Mouse (Mus musculus): ENCODE data around the gene Filip1. TPM values are rescaled to one million over a fixed set of nuclear protein-coding genes. Genes with fewer than 3 reads are reported as not detected.

The Filip1 gene
- polyA plus RNA-seq, 1 experiment from 2014 or later: 4.0 TPM

DNA sequence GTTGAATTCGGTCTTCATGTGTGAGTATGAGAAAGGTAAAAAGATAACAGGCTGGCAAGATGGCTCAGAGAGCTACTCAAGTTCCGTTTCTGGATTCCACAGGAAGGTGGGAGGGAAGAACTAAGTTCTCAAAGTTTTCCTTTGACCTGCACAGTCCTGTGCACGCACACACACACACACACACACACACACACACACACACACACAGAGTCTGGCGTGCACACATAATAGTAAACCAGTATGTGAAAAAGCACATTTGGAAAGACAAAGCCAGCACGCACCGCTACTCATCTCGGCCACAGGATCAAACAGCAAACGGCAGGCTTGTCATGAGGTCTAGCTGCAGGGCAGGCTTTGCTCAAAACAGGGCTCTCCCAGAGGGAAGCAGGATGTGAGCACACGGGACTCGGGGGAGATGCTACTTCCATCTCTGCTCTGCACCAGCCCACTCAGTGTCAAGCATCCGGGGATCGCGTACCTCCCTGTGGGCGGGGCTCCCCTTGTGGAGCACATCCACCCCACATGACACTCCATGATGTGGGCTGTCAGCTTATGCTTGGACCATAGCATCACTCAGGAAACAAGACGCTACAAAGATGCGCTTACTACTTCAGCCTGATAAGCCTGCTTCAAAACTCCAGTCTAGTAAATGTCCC lies 50.9 kb downstream of the Filip1 start:
- 53% methylated on average over 16 of the region's 16 CpGs for WGBS
- Histone ChIP-seq H3K4me1 (ENCODE audit: control insufficient read depth, insufficient read depth, low read length) (no peaks in the 10 kb centered on the region), H3K4me3 (ENCODE audit: low read depth, low read length) (peak overlapping the region; percentile 33), H3K4me2 (ENCODE audit: low read length) (peak overlapping the region; percentile 55), H3K27me3 (ENCODE audit: control insufficient read depth, insufficient read depth, low read depth, low read length) (no peaks in the 10 kb centered on the region), H3K36me3 (ENCODE audit: control insufficient read depth, insufficient read depth, low read length) (no peaks in the 10 kb centered on the region), H3K27ac (ENCODE audit: low read length) (peak overlapping the region; percentile 63; the same call in 1 of the 2 replicates), H3K9me3 (replicated peaks; ENCODE audit: control insufficient read depth, low read length, poor library complexity, severe bottlenecking) (no peaks in the 10 kb centered on the region), H3K9ac (ENCODE audit: low read depth, low read length) (peak overlapping the region; percentile 46)
- peak; percentile 96 for ATAC-seq

DNA sequence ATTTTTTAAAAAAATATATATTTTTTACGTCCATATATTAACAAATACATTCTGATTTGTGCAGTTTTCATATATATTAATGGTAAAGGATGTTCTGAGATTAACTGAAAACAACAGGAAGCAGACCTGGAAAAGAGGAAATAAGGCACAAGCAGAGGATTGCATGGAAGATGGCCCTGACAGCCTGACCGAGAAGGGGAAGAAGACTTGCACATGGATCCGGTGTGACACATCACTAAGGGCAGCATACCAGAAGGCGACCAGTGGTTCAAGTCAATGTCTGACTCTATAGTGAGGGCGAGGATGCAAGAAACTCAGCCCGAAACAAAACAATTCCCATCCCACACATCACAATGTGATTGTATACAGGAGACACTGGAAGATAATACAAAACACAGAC lies 52.2 kb downstream of the Filip1 start:
- Histone ChIP-seq H3K9ac (ENCODE audit: low read depth, low read length) (no peak overlapping the region), H3K36me3 (ENCODE audit: control insufficient read depth, insufficient read depth, low read length) (no peaks in the 10 kb centered on the region), H3K4me2 (ENCODE audit: low read length) (no peak overlapping the region), H3K9me3 (replicated peaks; ENCODE audit: control insufficient read depth, low read length, poor library complexity, severe bottlenecking) (no peaks in the 10 kb centered on the region), H3K27ac (ENCODE audit: low read length) (no peak overlapping the region), H3K4me3 (ENCODE audit: low read depth, low read length) (no peak overlapping the region), H3K27me3 (ENCODE audit: control insufficient read depth, insufficient read depth, low read depth, low read length) (no peaks in the 10 kb centered on the region), H3K4me1 (ENCODE audit: control insufficient read depth, insufficient read depth, low read length) (no peaks in the 10 kb centered on the region)
- ATAC-seq: no peak
- WGBS: 89% methylated on average over 6 of the region's 6 CpGs

GRCm38 (mm10) chr9:79958395-79958794 lies 54.3 kb downstream of the Filip1 start:
- Histone ChIP-seq H3K9ac (ENCODE audit: low read depth, low read length) (no peak overlapping the region), H3K27ac (ENCODE audit: low read length) (no peak overlapping the region), H3K4me1 (ENCODE audit: control insufficient read depth, insufficient read depth, low read length) (no peaks in the 10 kb centered on the region), H3K9me3 (replicated peaks; ENCODE audit: control insufficient read depth, low read length, poor library complexity, severe bottlenecking) (no peaks in the 10 kb centered on the region), H3K36me3 (ENCODE audit: control insufficient read depth, insufficient read depth, low read length) (no peaks in the 10 kb centered on the region), H3K4me3 (ENCODE audit: low read depth, low read length) (no peak overlapping the region), H3K4me2 (ENCODE audit: low read length) (no peak overlapping the region), H3K27me3 (ENCODE audit: control insufficient read depth, insufficient read depth, low read depth, low read length) (no peaks in the 10 kb centered on the region)
- no peak for ATAC-seq
- 86% methylated on average over 3 of the region's 3 CpGs for WGBS

- Histone ChIP-seq H3K4me3 (ENCODE audit: low read depth, low read length) (no peak overlapping the region), H3K36me3 (ENCODE audit: control insufficient read depth, insufficient read depth, low read length) (no peaks in the 10 kb centered on the region), H3K9ac (ENCODE audit: low read depth, low read length) (no peak overlapping the region), H3K4me2 (ENCODE audit: low read length) (no peak overlapping the region), H3K27me3 (ENCODE audit: control insufficient read depth, insufficient read depth, low read depth, low read length) (no peaks in the 10 kb centered on the region), H3K4me1 (ENCODE audit: control insufficient read depth, insufficient read depth, low read length) (no peaks in the 10 kb centered on the region), H3K27ac (ENCODE audit: low read length) (no peak overlapping the region), H3K9me3 (replicated peaks; ENCODE audit: control insufficient read depth, low read length, poor library complexity, severe bottlenecking) (no peaks in the 10 kb centered on the region)
- WGBS: 83% methylated on average over 5 of the region's 5 CpGs
- no peak for ATAC-seq
Measured at GRCm38 (mm10) chr9:79954944-79955343, 57.7 kb downstream of the Filip1 start.

DNA sequence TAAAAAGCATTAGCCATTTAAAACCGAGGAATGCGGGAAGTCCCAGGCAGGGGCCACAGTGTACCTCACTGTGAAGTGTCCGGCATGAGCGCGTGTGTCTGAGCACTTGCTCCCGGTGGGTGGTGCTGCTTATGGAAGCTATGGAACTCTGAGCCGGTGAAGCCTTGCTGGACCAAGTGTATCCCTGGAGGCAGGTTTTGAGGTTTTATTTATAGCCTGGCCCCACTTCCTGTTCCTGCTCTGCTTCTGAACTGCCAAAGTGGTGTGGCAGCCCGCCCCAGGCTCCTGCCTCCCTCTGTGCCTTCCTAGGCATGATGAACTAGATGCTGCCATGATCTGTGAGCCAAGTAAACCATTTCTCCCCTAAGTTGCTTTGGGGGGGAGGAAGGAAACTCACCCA lies 60.7 kb downstream of the Filip1 start:
- 83% methylated on average over 8 of the region's 8 CpGs for WGBS
- Histone ChIP-seq H3K9ac (ENCODE audit: low read depth, low read length) (no peak overlapping the region), H3K27me3 (ENCODE audit: control insufficient read depth, insufficient read depth, low read depth, low read length) (no peaks in the 10 kb centered on the region), H3K4me3 (ENCODE audit: low read depth, low read length) (no peak overlapping the region), H3K27ac (ENCODE audit: low read length) (no peak overlapping the region), H3K4me2 (ENCODE audit: low read length) (no peak overlapping the region), H3K4me1 (ENCODE audit: control insufficient read depth, insufficient read depth, low read length) (no peaks in the 10 kb centered on the region), H3K9me3 (replicated peaks; ENCODE audit: control insufficient read depth, low read length, poor library complexity, severe bottlenecking) (no peaks in the 10 kb centered on the region), H3K36me3 (ENCODE audit: control insufficient read depth, insufficient read depth, low read length) (no peaks in the 10 kb centered on the region)
- ATAC-seq: no peak

DNA sequence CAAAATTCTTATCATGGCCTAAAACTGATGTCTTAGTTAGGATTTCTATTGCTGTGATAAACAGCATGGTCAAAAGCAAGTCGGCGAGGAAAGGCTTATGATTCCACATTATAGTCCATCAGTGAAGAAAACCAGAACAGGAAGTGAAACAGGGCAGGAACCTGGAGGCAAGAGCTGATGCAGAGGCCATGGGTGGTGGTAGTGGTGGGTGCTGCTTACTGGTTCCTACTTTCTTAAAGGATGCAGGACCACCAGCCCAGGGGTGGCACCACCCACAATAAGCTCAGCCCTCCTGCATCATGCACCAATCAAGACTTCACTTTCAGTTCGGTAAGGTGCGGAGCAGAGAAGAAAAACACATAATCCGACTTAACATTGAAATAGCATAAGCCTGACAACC lies 61.3 kb downstream of the Filip1 start:
- Histone ChIP-seq H3K27me3 (ENCODE audit: control insufficient read depth, insufficient read depth, low read depth, low read length) (no peaks in the 10 kb centered on the region), H3K4me3 (ENCODE audit: low read depth, low read length) (no peak overlapping the region), H3K36me3 (ENCODE audit: control insufficient read depth, insufficient read depth, low read length) (no peaks in the 10 kb centered on the region), H3K4me1 (ENCODE audit: control insufficient read depth, insufficient read depth, low read length) (no peaks in the 10 kb centered on the region), H3K9ac (ENCODE audit: low read depth, low read length) (no peak overlapping the region), H3K9me3 (replicated peaks; ENCODE audit: control insufficient read depth, low read length, poor library complexity, severe bottlenecking) (no peaks in the 10 kb centered on the region), H3K27ac (ENCODE audit: low read length) (no peak overlapping the region), H3K4me2 (ENCODE audit: low read length) (no peak overlapping the region)
- no peak for ATAC-seq
- 89% methylated on average over 5 of the region's 5 CpGs for WGBS

- H3K9ac ChIP-seq (ENCODE audit: low read depth, low read length): no peak overlapping the region
- H3K4me3 ChIP-seq (ENCODE audit: low read depth, low read length): no peak overlapping the region
- no peak for ATAC-seq
- no peak overlapping the region for H3K27ac ChIP-seq (ENCODE audit: low read length)
- no peaks in the 10 kb centered on the region for H3K36me3 ChIP-seq (ENCODE audit: control insufficient read depth, insufficient read depth, low read length)
- no peaks in the 10 kb centered on the region for H3K4me1 ChIP-seq (ENCODE audit: control insufficient read depth, insufficient read depth, low read length)
- WGBS: 92% methylated on average over 5 of the region's 5 CpGs
- no peaks in the 10 kb centered on the region for H3K27me3 ChIP-seq (ENCODE audit: control insufficient read depth, insufficient read depth, low read depth, low read length)
- no peaks in the 10 kb centered on the region for H3K9me3 ChIP-seq (replicated peaks; ENCODE audit: control insufficient read depth, low read length, poor library complexity, severe bottlenecking)
- H3K4me2 ChIP-seq (ENCODE audit: low read length): no peak overlapping the region
Measured at GRCm38 (mm10) chr9:79950666-79951065, 62.0 kb downstream of the Filip1 start.

DNA sequence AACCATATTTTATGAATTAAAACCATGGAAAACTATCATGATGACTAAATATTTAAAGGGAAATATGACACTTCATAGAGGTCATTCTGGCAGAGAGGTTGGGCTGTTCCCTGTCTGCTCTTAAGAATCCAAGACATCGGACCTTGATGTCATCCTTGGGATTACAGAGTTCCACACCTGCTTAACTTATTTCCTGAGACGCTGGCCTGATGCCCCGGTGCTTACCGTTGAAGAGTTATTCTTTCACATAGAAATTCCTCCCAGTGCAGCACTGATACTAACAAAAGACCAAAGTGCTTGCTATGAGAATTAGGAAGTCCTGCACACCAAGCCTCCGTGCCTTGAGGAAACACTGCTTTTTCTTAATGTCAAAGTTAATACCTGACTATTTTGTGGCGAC lies 62.6 kb downstream of the Filip1 start:
- WGBS: 71% methylated on average over 6 of the region's 6 CpGs
- Histone ChIP-seq H3K9me3 (replicated peaks; ENCODE audit: control insufficient read depth, low read length, poor library complexity, severe bottlenecking) (no peaks in the 10 kb centered on the region), H3K9ac (ENCODE audit: low read depth, low read length) (no peak overlapping the region), H3K4me1 (ENCODE audit: control insufficient read depth, insufficient read depth, low read length) (no peaks in the 10 kb centered on the region), H3K27ac (ENCODE audit: low read length) (no peak overlapping the region), H3K4me2 (ENCODE audit: low read length) (no peak overlapping the region), H3K27me3 (ENCODE audit: control insufficient read depth, insufficient read depth, low read depth, low read length) (no peaks in the 10 kb centered on the region), H3K36me3 (ENCODE audit: control insufficient read depth, insufficient read depth, low read length) (no peaks in the 10 kb centered on the region), H3K4me3 (ENCODE audit: low read depth, low read length) (no peak overlapping the region)
- no peak for ATAC-seq

- H3K27me3 ChIP-seq (ENCODE audit: control insufficient read depth, insufficient read depth, low read depth, low read length): no peaks in the 10 kb centered on the region
- H3K4me3 ChIP-seq (ENCODE audit: low read depth, low read length): no peak overlapping the region
- H3K4me2 ChIP-seq (ENCODE audit: low read length): no peak overlapping the region
- 81% methylated on average over 2 of the region's 2 CpGs for WGBS
- H3K9me3 ChIP-seq (replicated peaks; ENCODE audit: control insufficient read depth, low read length, poor library complexity, severe bottlenecking): no peaks in the 10 kb centered on the region
- no peaks in the 10 kb centered on the region for H3K4me1 ChIP-seq (ENCODE audit: control insufficient read depth, insufficient read depth, low read length)
- H3K9ac ChIP-seq (ENCODE audit: low read depth, low read length): no peak overlapping the region
- no peaks in the 10 kb centered on the region for H3K36me3 ChIP-seq (ENCODE audit: control insufficient read depth, insufficient read depth, low read length)
- no peak overlapping the region for H3K27ac ChIP-seq (ENCODE audit: low read length)
- ATAC-seq: no peak
Measured at GRCm38 (mm10) chr9:79948376-79948775, 64.3 kb downstream of the Filip1 start.
